Mouse (Mus musculus) cerebellum, adult 2 months (tissue): ENCODE measurements at regions not wholly inside any gene's neighbourhood (a gene's known extent, or its start where the extent isn't known, plus 50 kb on each side); places are given as distances from the start of the nearest gene placed in this dataset.

ENCODE experiments used
- CTCF ChIP-seq: fragments of 200-500 bp; IDR thresholded peaks from 2 replicates; pipeline ENCODE4 v1.5.1; 2011; ENCODE audit warnings: low read depth, mild to moderate bottlenecking, control low read depth, low read length, moderate library complexity, borderline replicate concordance; ENCODE audit not compliant: insufficient read depth
- POLR2A ChIP-seq: fragments of 200-500 bp; IDR thresholded peaks from 2 replicates; pipeline ENCODE4 v1.6.1; 2011; ENCODE audit warnings: low read length, control low read depth, borderline replicate concordance; ENCODE audit not compliant: insufficient read depth

DNA sequence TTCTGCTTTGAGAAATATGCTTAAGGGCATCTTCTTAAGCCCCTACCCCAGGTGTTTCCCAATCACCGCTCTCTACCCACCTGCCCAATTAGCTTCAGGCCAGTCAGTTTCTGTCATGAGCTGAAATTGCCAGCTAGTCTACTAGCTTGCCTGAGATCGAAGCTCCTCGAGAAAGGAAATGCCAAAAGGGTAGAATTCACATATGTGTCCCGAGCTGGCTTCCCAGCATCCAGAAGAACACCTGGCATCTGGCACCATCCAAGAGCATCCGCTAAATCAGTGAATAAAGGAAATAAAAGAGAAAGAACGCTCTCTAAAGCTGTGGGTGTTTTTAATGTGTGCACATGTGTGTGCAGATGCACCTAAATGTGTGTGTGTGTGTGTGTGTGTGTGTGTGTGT, 1474.7 kb upstream of the Gm6569 start:
- TF ChIP-seq CTCF (no peak), POLR2A (no peak)
